Mouse (Mus musculus) retina, embryonic 14.5 days (tissue): ENCODE measurements at regions not wholly inside any gene's neighbourhood (a gene's known extent, or its start where the extent isn't known, plus 50 kb on each side); places are given as distances from the start of the nearest gene placed in this dataset.

Experiments
- DNase-seq: peaks from one replicate; pipeline ENCODE4 v3.0.0-alpha.2; 2015; ENCODE audit warnings: low spot score

DNA sequence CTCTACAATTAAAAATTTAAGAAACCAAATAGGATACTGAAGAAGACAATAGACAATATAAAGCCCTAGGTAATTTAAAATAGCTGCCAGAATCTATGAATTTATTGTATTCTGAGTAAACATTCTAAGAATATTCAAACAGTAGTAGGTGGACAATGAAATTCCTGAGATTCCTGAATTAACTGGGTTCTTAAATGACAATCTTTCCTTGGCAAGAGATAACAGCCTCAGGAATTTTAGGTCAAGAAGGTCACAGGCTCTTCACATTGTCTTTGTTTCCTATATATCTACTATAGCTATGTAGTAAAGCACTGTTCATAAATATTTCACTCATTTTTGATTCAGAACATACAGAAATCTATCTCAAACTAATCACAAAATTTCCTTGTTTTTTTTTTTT lies 919.9 kb upstream of the Cox7c start:
- DNase-seq = peak; percentile 15
